Mouse (Mus musculus): ENCODE measurements around the gene Ssna1.
A peak's percentile ranks its signal among the peaks of the same experiment; 100 is the strongest.
"Not testable (repeated sequence)": the region's sequence is repeated elsewhere in the genome, so short reads cannot be mapped to it uniquely, and the experiment has no call there.

The Ssna1 gene

DNA sequence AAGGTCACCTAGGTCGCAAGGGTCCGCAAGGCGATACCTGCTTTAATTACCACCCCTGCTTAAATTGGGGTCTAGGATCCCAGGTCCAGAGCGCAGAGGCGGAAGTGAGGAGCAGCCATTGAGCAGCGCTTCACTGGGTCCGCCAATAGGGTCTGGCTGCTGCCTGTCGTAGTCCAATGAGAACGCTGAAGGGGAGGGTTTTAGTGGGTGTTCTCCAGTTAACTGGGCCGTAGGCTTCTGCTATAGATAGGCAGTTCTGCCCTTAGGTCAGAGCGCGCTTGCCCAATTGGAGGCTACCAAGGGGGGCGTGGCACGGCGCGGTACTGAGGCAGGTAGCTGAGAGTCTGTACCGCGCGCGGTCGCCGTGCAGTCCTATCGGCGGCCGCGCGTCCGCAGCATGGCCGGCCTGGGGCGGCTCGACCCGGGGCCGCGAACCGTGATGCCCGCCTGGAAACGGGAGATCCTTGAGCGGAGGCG is 9.9 kb downstream of the Ssna1 start, which contains the start of gene Tprn:
Gene Tprn, plus strand, starts transcription at position 328 of the 477 bp plus-strand sequence.
- DNase-seq (ENCODE audit: low spot score in 2 of 2) = peak; percentile 89 to 93

DNA sequence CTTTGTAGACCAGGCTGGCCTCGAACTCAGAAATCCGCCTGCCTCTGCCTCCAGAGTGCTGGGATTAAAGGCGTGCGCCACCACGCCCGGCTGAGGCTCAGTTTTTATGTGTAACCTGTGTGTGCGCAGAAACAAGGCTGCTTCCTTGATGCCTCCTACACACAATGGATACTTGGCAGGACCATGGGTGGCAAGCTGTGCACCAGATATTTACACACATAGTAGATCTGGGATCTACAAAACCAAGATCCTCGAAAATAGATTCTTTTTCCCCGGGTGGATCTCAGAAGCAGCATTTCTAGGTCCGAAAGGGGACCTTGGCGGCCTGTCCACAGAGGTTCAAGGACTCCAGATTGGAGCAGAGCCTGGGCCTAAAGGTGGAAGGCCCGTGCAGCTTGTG is 10.4 kb downstream of the Ssna1 start:
- DNase-seq (ENCODE audit: low spot score in 2 of 2) = no peak

DNA sequence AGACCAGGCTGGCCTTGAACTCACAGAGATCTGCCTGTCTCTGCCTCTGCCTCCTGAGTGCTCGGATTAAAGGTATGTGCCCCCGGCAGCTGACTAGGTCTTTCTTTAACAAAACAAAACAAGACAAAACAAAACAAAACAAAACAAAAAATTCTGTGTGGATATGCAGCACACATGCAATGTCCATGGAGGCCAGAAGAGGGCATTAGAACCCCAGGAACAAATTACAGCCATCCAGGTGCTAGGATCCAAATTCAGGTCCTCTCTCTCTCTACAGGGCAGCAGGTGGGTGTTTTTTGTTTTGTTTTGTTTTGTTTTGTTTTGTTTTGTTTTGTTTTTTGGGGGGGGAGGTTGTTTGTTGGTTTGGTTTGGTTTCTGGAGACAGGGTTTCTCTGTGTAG is 13.4 kb downstream of the Ssna1 start:
- DNase-seq (ENCODE audit: low spot score in 2 of 2) = no peak

DNA sequence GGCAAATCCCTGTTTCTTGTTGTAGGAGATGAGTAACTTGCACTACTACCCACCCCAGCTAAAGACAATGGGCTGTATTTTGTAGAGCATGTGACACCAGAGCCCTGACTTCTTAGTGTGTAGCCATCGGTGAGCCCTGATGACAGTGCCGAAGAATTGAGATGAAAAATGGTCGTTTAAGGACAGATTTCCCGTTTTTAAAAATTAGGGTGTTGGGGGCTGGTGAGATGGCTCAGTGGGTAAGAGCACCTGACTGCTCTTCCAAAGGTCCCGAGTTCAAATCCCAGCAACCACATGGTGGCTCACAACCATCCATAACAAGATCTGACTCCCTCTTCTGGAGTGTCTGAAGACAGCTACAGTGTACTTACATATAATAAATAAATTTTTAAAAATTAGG is 15.0 kb downstream of the Ssna1 start:
- not testable (repeated sequence) for DNase-seq (ENCODE audit: low spot score in 2 of 2)

DNA sequence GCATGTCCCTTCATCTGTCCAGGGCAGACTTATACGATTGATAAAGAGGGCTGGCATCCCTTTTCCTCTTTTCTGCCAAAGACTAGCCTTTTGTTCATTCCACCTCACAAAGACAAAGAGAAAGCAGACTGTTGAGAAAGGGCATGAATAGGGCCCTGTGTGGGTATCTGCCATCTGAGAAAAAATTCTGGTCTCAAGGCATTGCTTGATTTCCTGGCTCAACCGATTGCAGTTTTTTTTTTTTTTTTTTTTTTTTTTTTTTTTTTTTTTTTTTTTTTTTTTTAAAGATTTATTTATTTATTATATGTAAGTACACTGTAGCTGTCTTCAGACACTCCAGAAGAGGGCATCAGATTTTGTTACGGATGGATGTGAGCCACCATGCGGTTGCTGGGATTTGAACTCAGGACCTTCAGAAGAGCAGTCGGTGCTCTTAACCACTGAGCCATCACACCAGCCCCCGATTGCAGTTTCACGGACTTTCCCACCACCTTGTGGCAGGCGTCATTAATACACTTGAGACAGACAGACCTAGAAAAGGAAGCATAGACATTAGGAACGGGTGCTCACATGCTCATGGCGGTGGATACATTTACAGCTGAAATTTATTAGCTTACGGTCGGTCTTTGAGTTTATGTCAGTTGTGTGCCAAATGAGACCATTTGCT is 15.7 kb downstream of the Ssna1 start:
- DNase-seq (ENCODE audit: low spot score in 2 of 2) = not testable (repeated sequence)

DNA sequence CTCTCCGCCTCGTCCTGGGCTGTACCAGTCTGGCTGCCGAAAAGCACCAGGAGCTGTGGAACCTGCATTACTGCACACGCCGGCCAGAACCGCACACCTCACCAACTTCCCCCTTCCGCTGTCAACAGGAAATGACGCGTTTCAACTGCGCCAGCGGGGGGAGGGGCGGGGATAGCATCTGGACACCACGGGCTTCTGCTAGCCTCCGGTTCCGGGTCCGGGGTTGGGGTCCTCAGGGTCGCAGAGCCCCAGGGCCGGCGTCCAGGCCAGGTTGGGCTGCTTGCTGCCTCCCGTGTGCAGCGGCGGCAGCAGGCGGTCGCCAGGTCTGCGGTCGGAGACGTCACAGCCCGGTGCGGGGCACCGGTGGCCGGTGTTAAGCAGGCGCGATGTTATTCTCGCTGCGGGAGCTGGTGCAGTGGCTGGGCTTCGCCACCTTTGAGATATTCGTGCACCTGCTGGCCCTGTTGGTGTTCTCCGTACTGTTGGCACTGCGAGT is 16.9 kb downstream of the Ssna1 start, which contains the start of gene Tmem203:
Gene Tmem203, plus strand, starts transcription at position 156 of the 496 bp plus-strand sequence.
- peak; percentile 71 to 83 for DNase-seq (ENCODE audit: low spot score in 2 of 2)

DNA sequence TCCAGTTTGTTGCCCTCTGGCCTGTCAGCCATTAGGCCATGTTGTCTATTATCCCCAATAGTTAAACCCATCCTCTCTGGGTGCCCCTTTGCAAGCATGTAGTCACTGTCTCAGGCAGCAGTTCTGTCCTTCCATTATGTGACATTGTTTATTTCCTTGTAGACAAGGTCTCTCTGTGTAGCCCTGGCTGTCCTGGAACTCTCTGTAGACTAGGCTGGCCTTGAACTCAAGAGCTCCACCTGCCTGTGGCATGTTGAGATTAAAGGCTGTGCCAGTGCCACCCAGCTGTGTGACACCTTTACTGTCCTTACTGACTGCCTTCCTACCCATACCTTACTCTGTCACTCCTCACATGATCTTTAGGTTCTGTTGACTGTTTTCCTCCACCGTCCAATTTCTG is 19.9 kb downstream of the Ssna1 start:
- DNase-seq (ENCODE audit: low spot score in 2 of 2) = no peak

DNA sequence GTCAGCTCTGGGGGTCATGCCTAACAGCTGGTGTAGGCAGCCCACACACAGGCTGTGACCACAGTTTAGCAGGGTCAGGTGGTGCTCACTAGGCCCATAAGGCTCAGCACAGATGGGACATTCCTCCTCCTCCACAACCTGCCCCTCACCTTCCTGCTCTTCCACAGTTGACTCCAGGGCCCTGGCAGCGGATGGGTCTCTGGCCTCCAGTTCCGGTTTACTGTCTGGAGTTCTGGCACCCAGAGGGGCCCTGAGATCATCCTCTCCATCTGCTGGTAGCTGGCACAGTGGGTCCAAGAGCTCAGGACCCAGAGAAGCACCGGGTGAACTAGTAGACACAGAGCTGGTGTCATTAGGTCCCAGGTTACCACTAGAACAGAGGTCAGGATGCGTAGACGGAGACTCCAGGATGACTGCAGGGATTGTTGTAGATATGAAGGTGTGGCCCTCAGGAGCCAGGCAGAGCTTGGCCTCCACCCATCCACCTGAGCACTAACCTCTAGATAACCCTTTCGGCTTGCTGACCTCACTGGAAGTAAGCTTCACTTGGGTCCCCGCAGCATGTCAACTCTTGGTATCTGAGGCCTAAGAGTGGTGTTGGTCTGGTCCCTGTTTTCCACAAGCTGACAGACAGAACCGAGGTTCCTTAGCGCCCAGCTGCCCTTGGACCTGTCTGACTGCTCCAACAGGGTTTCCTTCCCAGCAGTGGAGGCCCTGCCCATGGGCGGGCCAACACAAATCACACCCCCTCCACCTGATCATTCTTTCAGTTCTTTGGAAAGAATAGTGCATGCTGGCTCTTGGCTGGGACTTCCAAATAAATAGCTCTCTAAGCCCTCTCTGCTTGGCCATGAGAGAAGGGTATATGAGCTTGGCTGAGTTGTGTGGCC is 25.8 kb downstream of the Ssna1 start, which contains the start of gene AL732309.1:
Gene AL732309.1, minus strand, starts transcription at position 681 of the 890 bp plus-strand sequence.
- no peak for DNase-seq (ENCODE audit: low spot score in 2 of 2)

DNA sequence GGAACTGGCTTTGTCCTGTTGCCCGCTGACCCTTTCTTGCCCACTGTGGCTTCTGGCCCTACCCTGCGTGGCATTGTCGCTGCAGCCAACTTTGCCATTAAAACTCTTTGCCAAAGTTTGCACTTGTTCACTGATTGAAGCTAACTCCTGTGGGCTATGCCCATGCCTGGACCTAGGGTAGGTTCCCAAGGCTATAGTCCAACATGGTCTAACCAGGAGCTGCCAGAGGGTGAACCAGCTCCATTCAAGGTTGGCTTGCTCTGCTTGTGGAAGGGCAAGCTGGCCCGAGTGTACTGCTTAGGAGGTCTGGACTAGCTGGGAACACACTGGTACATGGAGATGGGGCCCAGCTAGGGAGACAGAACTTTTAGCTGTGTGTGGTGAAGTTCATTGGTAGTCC is 28.1 kb downstream of the Ssna1 start:
- no peak for DNase-seq (ENCODE audit: low spot score in 2 of 2)

DNA sequence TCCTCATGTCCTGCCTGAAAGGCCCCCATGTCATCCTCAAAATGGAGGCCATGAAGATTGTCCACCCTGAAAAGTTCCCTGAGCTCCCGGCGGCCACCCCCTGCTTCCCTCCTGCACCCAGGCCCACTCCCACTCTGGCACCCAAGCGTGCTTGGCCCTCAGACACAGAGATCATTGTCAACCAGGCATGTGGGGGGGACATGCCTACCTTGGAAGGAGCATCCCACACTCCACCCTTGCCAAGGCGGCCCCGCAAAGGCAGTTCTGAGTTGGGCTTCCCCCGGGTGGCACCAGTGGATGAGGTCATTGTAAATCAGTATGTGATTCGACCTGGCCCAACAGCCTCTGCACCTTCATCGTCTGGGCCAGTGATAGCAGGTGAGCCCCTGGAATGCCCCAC is 28.9 kb downstream of the Ssna1 start:
- DNase-seq (ENCODE audit: low spot score in 2 of 2) = no peak

DNA sequence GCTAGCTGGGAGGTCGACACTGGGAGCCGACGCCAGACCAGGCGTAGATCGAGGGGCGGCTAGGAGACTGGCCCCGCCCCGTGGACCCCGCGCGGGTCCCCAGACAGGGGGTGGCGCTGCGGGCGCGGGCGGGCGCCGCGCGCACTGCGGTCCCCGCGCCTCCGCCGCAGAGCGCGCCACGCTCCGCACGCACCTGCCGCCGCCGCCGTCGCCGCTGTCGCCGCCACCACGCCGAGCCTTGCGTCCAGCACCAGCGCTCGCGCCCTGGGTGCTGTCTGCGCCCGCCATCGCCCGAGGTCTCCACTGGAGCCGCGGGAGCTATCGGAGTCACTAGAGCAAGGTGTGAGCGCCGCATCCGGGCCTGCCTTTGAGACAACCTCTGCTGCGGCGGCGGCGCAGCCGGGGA is 30.1 kb downstream of the Ssna1 start, which contains the start of the genes Rnf208 and Cysrt1:
Gene Rnf208, plus strand, starts transcription at position 155 of the 406 bp plus-strand sequence.
Gene Cysrt1, minus strand, starts transcription at position 352 of the 406 bp plus-strand sequence.
- DNase-seq (ENCODE audit: low spot score in 2 of 2) = peak in 1 of 2 experiments; percentile 38

DNA sequence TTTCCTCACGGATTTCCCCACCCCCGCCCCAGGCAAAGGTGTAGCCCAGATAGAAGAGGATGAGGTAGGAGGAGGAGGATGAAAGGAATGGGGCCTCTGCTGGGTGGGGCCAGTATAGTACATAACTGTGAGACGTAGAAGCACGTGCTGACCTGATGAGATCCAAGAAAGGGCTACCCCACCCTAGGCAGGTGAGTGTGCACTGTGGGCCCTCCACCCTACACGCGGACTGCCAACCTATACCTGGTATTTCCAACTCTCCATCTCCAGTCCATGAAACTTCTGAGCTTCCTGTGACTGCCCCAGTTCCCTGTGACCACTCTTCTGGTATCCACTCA is 30.8 kb downstream of the Ssna1 start:
- DNase-seq (ENCODE audit: low spot score in 2 of 2) = no peak

DNA sequence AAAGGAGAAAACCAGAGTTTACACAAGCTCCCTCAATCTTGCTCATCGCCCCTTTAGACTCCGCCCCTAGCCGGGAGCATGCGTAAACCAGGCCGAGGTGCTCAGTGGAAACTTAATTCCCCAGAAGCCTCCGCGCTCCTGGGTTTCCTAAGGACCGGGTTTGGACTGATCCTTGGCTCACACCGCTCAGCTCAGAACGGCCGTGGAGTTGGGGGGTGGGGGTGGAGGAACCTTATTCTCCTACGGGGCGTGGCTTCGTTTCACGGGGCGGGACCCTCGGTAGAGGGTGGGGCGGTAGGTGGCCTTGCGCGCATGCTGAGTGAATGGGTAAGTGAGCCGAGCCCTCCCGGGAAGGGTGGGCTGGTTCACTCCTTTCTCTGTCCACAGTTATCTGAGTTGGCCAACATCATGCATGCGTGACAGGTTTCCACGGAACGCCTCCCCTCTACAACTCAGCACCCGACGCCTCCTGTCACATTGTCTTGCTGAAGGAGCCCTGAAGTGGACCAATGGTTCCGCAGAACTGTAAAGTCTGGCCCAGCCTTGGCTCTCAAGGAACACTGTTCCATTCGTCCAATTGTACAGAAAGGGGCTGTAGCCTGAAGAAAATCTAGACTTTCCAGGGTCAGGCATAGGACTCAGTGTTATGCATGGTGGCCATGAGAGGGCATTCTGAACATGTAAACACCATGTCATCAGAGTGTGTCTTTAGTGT is 31.4 kb downstream of the Ssna1 start:
- peak in 1 of 2 experiments; percentile 52 for DNase-seq (ENCODE audit: low spot score in 2 of 2)

DNA sequence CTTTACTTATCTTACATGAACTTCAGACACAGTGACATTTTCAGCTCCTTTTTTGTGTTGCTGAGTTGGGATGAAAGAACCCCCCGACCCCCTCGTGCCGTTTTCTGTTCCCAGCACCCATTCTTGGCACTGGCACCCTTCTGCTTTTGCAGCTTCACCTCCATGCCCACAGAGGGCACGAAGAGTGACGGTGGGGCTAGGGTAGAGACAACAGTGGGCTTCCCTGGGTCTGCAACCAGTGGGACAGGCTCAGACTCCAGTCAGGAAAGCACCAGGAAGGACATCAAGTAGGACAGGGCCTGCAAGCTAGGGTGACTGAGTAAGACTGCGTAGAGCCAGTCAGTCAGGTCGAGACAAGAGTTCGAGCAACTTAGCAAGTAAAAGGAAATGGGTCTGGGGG is 31.9 kb downstream of the Ssna1 start:
- no peak for DNase-seq (ENCODE audit: low spot score in 2 of 2)

DNA sequence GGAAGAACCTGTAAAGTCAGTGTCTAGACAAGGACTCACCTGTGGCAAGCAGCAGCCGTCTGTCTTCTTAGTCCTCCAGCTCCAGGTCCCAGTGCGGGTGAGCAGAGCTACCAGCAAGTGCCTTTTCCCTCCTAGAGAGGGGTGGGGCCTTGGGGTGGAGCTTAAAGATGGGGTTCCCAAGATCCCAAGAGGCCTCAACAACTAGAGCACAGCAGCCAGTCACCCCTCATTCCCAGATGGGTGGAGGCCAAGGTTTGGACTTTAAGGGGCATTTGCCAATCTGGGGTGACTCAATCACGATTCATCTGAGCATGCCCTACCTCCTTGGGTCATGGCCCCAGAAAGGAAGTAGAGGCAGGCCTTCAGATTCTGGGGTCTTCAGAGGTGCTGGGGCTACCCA is 32.5 kb downstream of the Ssna1 start:
- DNase-seq (ENCODE audit: low spot score in 2 of 2) = no peak

DNA sequence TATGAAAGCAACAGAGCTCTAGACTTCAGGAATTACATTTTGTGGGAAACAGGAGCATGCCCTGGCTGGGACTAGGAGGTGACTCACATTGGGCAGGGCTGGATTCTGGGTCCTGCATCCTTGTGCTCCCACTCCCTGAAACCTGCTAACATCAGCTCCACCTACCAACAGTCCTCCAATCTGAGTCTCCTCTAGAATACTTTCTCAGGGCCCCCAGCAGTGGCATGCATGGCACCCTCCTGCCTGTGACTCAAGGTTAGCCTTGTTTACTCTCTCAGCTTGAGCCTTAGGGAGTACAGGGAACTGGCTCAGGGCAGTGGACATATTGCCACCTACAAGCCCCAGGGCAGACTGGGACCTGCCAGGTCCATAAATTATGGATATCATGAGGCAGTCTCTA is 34.1 kb downstream of the Ssna1 start:
- DNase-seq (ENCODE audit: low spot score in 2 of 2) = no peak

DNA sequence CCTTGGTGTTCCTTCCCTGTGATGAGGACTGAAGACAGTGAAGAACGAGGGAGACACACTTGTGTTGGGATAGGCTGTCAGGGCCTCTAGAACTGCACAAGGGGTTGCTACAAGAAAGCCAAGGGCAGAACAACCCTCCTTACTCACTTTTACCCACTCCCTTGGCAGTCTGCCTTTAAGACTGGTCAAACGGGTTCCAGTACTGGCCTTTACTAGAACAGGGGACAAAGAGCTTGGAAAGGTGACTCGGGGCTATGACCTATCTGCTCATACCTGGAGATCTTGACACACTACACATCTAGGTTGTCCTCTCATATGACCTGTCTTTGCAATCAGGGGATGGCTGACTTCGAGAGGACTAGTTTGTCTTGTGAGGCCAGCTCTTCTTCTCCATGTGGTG is 34.7 kb downstream of the Ssna1 start:
- DNase-seq (ENCODE audit: low spot score in 2 of 2) = no peak

DNA sequence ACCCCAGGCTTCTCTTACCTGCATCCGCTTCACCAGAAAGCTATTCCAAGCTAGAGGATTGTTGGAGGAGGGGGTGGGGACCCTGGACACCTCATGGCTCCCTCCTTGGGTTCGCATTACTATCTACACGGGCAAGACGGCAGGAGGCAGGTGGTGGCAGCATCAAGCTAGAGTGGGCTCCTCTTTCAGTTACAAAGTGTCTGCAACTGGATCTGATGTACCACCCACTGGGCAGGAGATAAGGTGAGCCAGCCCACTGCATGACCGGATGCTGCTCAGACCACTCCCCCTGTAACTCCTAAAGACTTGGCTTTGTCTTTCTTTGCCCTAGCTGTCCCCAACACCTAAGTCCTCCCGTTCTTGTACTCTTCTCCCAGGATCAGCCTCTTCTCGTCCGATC is 35.6 kb downstream of the Ssna1 start, which contains the start of gene Rnf224:
Gene Rnf224, minus strand, starts transcription at position 174 of the 400 bp plus-strand sequence.
- no peak for DNase-seq (ENCODE audit: low spot score in 2 of 2)

DNA sequence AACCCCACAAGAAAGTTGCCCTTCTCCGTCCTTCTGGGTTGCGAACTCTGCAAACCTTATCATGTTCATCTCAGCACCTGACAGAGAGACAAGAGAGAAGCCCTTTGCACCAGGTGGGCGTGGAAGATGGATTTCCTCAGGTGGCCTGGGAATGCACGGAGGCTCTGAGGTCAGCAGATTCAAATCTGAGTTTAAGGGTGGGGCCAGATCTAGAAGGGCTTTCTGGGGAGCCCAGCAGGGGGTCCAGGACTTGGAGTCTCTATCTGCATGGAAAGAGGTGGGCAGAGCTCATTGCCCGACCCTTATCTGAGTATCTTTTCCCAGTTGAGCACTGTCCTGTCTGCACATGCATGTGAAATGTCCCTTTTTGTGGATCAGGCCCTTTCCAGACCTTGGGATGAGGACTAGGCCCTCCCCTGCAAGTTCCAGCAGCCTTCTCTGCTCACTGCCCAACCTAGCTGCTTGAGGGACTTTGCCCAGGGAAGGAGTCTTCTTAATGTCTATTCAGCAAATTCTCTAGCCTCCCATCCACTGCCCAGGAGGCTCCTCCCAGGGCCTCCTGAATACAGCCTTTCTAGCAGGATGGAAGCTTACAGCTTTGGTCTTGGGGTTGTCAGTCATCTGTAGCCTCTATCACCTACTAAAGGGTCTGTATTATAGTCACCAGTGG is 37.6 kb downstream of the Ssna1 start:
- DNase-seq (ENCODE audit: low spot score in 2 of 2) = no peak

DNA sequence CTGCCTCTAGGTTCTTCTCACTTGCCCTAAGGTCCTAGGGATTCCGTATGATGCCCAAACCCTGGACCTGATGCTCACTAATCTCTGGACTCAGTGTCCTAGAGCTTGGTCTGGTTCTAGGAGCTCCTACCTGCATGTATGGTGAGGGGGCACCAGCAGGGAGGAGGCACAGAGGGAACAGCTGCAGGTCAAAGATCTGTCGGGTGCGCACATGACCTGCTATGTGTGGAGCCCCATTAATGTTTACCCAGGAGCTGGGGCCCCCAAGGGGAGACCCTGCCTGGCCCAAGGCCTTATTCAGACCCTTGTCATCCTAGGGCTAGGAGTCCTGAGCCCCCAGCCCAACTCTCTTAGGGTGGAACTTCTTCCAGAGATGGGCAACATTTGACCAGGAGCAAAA is 38.2 kb downstream of the Ssna1 start, which contains the start of gene Slc34a3:
Gene Slc34a3, minus strand, starts transcription at position 315 of the 400 bp plus-strand sequence.
- DNase-seq (ENCODE audit: low spot score in 2 of 2) = no peak

DNA sequence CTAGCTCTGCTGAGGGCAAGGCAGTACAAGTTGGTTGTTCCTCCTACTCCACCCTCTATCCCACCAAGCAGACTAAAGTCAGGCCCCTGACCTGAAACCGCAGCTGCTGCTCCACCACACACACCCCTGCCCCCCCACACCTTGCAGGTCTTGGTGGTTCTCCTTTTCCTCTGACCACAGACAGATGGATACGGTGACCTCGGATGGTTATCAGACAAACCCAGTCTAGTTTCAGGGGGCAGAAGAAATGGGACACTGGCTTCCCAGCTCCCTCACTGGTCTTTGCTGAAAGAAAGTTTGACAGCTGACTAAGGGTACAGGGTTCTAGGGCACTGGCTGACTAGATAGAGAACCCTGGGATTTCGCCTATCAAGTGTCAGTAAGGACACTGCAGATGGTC is 38.8 kb downstream of the Ssna1 start:
- no peak for DNase-seq (ENCODE audit: low spot score in 2 of 2)

Data from frontal cortex, postnatal 14 days (tissue).